Mouse (Mus musculus) activated CD4-positive, CD25-positive, alpha-beta regulatory T cell, adult 4 months (primary cell): ENCODE data around the gene Fam71a. TPM values are rescaled to one million over a fixed set of nuclear protein-coding genes. Genes with fewer than 3 reads are reported as not detected.
"Not testable (repeated sequence)": the region's sequence is repeated elsewhere in the genome, so short reads cannot be mapped to it uniquely, and the experiment has no call there.

Experiments
- ATAC-seq: one replicate; pipeline ENCODE4 v1.8.0; 2017
- polyA plus RNA-seq, 2 experiments: library from polyadenylated mRNA; unstranded; fragments of 100-300 nt; shearing (Covaris generic); gene quantifications; one replicate each; pipeline ENCODE4 v1.2.1; 2017

Fam71a gene
- polyA plus RNA-seq, 2 experiments from 2014 or later = not detected

DNA sequence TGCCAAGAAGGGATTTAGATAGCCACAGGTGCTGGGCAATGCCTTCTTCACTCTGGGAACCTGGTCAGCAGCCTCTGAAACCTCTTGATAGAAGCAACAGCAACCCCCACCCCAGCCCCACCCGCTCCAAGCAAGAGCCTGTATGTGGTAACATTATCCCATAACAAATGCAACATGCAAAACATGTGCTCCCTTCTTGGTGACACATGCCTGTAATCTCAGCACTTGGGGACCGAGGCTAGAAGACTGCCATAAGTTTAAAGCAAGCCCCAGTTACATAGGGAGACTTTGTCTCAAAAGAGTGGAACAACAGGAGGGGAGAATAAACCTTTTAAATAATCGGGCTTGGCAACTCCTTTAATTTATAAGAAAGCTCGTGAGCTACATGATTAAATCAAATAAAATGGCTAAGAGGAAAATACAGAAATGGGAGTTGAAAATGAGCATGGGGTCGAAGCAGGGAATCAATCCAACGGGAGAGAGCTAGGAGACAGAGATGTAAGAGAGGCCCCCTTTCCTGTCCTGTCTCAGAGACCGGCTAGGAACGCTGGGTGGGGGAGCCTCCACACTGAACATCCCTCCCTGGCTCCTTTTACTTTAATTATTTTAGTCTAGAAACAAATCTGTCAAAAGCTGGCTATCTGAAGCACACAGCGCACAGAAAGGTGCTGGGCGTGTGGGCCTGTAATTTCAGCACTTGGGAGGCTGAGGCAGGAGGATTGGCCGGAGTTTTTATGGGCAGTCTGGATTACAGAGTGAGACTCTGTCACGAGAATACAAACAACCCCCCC, 17.0 kb upstream of the Fam71a start:
- ATAC-seq = no peak

DNA sequence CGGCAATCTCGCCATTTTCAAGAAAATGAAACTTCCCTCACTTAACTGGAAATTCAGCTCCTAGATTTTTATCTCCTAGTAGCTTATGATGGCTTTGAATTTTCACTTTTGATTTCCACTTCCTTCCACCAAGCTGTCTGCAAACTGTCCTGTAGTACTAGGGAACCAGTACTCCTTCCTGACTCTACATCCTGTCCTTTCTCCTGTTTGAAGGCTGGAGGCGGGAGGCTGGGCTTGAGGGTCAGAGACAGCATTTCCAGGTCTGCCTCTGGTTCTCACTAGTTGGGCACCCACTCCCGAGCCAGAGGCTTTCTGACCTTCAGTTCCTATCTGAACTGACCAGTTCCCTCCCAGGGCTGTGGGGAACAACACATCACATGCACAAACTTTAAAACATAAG, 15.8 kb upstream of the Fam71a start:
- no peak for ATAC-seq

- no peak for ATAC-seq
Observed at GRCm38 (mm10) chr1:191179846-191180245, 15.2 kb upstream of the Fam71a start.

DNA sequence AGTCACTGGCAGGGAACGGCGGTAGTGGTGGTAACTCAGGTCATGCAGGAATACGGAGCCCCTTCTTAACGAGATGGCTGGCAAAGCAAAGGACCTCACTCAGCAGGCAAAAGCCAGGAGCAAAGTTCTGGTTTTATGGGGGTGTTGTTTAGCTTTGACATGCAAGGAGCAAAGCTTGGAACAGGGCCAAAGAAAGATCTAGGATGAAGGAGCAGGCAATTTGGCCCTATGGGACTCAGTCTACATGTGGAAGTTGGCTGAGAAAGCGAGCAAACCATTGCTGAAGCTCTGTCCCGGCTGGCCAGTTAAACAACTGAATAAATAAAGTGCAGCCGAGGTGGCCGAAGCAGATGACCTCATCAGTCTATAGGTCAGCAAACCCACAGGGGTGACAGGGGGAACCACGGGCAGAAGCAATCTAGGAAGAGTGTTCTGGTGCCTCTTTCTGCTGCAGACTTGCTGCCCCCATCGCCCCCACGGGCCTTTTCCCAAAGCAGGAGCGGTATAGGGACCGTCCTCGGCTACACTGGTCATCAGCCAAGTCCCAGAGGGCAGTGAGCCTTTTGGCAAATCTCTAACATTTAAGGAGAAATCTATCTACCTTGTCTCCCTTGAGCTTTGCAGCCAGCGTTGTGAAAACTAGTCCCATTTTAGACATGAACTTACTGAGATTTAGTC, 14.0 kb upstream of the Fam71a start:
- ATAC-seq = no peak

DNA sequence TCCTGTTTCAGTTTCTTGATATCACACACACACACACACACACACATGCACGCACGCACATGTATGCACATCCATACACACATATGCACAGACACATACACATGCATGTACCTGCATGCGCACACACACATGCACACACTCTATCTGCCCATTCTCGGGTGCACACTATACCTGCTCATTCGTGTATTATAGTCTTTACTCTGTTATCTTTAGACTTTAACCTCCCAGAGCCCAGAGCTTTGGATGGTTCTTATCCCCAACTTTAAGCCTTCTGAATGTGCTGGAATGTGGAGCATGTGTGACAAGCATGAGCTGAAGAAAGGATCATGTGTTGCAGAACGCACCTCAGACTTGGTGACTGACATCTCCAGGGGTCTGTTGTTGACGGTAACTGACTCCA, 12.3 kb upstream of the Fam71a start:
- ATAC-seq = no peak

DNA sequence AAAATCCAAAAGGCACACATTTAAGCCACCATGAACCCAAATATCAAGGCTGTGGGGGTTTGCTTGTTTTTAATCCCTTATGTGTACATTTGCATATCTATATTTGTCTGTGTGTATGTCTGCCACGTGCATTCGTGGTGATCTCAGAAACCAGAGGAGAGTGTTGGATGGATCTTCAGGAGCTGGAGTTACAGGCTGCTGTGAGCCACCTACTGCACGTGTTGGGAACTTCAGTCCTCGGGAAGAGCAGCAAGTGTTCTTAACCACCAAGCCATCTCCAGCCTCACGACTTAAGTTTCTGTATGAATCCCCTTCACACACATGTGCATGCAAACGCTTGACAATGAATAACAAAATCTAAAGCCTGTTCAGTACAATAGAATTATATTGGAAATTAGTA, 7.9 kb upstream of the Fam71a start:
- ATAC-seq = no peak

GRCm38 (mm10) chr1:191170444-191170843, 5.8 kb upstream of the Fam71a start:
- ATAC-seq = no peak

- no peak for ATAC-seq
Observed at GRCm38 (mm10) chr1:191166189-191166588, 1.6 kb upstream of the Fam71a start.

- no peak for ATAC-seq
Observed at GRCm38 (mm10) chr1:191154314-191154713, 10.3 kb downstream of the Fam71a start.

GRCm38 (mm10) chr1:191153052-191153451, 11.6 kb downstream of the Fam71a start:
- ATAC-seq = peak; percentile 81

DNA sequence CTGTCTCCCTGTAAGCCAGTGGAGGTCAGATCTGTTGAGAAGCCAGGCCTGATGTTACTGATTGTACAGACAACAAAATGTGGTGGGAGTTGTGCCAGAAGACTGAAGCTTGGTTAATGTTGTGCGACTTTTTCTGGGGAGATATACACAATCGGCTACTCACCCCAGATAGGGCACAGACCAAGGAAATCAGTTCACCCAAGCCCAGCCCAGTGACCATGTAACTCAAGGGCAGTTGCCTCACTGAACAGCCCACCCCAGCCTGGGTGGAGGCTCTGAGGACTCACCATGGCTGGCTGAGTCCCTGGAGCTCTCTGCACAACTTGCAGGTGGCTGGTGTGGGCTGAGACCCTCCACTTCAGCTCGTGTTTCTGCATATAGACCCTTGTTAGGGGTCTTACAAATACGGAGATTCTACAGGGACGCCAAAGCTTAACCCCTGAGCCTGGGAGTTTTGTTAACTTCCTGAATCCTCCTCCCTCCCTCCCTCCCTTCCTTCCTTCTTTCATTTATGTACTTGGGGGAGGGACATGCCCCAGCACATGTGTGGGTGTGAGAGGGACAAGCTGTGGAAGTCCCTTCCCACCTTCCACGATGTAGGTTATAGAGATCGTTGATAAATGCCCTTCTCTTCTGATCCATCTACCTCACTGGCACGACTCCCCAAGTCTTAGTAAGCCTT, 13.6 kb downstream of the Fam71a start:
- no peak for ATAC-seq

DNA sequence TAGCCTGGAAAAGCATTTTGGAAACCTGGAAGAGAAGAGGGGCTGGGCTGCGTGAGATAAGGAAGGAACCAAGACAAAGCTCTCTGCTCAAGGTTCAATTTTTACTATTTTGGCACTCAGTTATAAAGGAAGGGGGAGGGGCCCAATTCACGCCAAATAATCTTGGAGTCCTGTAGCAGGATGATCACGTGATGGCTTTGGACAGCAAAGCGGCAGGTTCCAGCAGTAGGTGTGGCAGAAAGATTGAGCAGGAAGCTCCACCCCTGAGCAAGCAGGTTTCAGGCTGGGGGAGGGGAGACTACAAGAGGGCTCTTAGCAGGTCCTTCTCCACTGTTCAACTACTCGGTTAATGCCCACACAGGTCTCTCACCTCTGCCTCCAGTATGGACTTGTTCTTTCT, 15.1 kb downstream of the Fam71a start:
- ATAC-seq = not testable (repeated sequence)

- no peak for ATAC-seq
Observed at GRCm38 (mm10) chr1:191140983-191141382, 23.6 kb downstream of the Fam71a start.

DNA sequence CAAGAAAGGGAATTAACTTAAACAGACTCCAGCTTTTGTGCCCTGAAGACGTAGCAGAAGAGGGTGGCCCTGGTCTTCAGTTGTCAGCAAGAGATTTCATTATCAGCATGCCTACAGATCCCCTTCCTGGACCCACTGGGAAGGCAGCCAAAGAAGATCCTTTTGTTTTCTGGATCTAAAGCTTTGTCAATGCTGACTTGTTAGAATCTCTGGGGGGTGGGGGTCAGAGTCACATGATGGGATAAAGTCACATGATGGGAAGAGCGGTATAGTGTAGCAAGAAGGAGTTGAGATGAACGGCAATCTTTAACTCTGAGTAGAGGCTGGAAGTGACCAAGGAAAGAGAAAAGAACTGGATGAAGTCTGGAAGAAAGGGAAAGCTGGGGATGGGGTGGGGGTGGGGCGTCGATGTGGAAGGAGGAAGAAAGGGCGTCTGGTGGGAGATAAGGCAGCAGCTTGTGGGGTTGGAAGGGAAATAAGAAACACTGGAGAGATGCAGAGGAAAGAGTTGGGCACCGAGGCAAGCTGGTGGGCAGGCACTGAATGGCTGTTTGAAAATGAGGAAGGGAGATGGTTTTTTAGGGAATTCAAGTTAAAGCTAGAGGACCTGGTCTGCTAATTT, 25.6 kb downstream of the Fam71a start:
- ATAC-seq = no peak

- no peak for ATAC-seq
Observed at GRCm38 (mm10) chr1:191138436-191138835, 26.2 kb downstream of the Fam71a start.

GRCm38 (mm10) chr1:191135406-191135805, 29.2 kb downstream of the Fam71a start:
- ATAC-seq = no peak

DNA sequence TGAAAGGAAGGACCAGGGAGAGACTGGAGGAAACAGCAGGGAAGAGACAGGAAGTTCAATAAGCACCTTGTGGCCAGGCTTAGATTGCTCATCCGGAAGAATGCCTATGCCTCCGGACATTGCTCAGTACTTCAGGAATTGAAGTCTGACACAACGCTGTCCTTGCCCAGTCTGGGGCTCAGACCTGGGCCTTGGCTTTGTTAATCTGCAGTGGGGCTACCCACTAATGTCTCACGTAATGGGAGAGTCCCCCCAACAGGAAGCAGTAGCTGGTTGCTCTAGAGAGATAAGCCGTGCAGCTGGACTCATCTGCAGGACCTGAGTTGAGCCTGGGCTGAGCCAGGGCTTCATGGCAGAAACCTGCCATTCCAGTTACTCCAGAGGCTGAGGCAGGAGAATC, 31.7 kb downstream of the Fam71a start:
- ATAC-seq = no peak

DNA sequence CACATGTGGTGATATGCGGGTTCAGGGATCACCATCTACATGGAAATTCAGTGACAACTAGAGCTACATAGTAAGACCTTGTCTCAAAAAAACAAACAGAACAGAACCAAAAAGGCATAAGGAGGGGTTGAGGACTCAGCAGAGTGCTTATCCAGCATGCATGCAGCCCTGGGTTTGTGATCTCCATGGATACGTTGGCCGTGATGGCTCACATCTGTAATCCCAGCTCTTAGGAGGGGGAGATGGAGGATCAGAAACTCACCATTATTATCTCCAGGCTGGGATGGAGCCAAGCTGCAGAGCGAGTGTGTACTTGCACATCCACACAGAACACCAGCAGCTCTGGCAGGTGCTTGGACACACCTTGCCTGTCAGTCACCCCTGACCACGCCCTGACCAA, 32.4 kb downstream of the Fam71a start:
- ATAC-seq = no peak

DNA sequence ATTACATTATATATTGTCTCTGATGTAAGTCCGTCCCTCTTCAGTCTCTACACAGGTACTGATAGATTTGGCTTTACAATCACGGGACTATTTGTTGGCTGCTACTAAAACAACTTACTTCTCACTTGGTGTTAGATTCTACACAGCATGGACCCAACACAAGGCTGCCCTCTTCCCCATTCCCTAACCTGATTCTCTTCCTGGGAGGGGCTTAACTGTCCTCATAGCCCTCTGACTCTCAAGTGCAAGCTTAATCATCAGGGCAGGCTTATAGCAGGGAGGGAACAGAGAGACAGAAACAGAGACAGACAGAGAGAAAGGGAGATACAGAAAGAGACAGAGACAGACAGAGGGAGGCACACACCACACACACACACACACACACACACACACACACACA, 32.9 kb downstream of the Fam71a start:
- no peak for ATAC-seq

DNA sequence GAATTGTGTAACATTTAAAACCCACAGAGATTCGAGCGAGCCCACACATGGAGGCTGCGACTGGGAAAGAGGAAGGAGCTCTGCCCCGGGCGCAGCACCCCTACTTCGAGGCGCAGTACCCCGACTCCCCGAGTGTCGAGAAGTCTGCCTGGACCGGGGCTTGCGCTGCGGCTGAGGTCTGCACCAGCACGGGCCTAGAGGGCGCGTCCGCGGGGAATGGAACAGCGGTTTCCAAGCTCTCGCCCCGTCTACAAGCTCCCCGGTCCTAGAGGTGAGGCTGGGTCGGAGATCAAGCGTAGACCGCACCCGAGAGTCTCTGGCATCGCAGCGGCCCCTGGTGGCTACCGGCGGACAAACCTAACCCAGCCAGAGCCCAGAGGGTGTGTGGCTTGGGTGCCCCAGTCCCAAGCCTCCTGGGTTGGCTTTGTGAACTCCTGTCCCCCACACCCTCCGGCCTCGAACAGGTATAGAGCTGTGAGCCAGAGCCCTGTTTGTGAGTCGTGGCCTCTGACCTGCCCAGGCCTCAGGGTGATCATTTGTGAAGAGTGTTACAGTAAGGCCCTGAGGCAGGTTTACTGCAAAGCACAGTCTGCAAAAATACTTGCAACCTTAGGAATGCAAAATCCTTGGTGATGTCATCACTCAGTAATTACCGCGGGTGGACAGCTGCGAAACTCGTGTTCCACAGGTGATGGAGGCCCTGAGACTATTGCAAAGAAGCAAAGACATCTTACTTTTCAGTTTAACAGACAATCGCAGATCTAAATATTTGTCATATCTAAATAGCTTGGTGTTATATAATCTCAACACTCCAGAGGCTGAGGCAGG, 38.6 kb downstream of the Fam71a start:
- ATAC-seq = peak; percentile 96

- no peak for ATAC-seq
Observed at GRCm38 (mm10) chr1:191124288-191124687, 40.3 kb downstream of the Fam71a start.

GRCm38 (mm10) chr1:191123696-191124095, 40.9 kb downstream of the Fam71a start:
- ATAC-seq = no peak
